Mouse (Mus musculus): ENCODE measurements around the gene Fam193a.

Gene Fam193a

DNA sequence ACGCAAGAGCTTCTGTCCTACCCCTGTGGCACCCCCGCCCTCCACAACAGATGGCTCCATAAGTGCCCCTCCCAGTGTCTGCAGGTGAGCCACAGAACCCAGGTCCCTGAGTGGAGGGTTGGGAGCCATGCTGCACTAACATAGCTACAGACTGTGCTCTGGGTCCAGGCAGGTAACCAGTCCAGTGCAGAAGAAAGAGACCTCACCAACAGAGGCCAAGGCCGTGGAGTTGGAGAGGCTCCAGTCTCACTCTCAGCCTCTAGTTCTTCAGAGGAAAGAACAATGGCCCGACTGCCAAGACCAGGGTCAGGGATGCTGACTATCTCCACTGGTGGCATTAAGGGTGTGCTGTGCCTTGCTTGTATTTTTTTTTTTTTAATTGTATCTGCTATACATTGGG lies 91.6 kb downstream of the Fam193a start:
- DNase-seq (ENCODE audit: low read depth, low spot score), result no peak

DNA sequence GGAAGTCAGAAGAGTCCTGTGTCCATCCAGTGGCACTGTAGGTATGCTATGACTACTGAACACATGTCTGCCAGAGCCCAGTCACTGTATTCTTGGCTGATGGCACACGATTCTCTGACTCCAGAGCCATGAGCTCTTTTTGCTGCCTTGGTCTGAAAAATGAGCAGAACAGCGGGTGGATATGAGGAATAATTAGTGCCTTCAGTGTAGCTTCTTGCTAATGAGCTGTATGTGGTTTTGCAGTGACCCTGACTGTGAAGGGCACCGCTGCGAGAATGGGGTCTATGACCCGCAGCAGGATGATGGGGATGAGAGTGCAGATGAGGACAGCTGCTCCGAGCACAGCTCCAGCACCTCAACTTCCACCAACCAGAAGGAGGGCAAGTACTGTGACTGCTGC lies 92.1 kb downstream of the Fam193a start:
- no peak for DNase-seq (ENCODE audit: low read depth, low spot score)

DNA sequence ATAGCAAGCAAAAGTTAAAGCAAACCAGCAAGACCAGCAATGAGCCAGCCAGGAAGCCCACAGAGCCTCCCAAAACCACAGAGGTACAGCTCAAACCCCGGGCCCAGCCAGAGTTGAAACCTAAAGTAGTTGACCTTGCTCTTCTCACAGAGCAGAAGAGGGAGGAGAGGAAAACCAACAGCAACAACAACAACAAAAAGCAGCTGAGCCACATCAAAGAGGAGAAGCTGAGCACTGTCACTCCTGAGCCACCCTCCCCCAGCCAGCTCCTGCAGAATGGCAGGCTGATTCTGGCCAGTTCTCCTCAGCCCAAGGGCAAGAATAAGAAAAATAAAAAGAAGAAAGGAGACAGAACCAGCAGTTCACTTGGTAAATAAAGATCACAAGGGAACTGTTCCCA lies 96.3 kb downstream of the Fam193a start:
- DNase-seq (ENCODE audit: low read depth, low spot score), result no peak

DNA sequence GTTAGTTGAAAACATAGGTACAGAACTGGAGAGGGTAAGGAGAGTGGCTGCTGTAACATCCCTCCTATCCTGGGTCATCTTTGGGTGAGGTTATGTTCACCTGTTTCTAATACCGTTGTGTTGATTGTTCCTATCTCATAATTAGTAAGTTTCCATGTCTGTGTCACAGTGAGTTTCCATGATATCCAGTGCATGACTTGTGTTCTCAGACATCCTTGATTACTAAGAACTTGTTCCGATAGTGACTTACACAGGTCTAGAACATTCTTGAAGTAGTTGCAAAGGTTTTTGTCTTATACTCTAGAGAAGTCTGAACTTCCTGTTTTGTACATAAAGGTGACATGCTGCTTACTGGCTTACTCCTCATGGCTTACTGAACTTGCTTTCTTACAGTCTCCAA lies 96.9 kb downstream of the Fam193a start:
- DNase-seq (ENCODE audit: low read depth, low spot score), result no peak

DNA sequence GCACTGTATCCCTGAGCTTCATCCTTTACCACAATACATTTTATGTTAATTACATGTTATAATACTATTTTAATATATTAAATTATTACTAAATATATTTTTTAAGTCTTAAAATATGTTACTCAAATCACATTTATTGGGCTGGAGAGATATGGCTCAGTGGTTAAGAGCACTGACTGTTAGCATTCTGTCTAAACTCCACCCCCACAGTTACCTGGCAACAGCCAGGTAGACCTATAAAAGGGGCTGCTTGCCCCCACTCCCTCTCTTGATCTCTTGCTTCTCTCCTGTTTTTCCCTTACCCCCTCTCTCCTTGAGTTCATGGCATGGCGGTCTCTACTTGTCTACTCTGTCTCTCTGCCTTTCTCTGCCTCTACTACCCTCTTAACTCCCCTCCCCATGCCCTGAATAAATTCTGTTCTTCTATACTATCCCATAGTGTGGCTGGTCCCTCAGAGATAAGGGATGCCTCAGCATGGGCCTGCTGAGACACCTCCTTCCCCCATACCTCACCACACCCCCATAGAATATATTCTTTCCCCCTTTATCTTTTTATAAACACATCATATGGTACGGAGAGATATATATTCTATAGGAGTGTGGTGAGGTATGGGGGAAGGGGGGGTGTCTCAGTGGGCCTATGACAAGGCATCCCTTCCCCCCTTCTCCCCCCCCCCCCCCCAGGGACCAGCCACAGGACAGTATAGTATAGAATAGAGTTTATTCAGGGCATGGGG lies 98.5 kb downstream of the Fam193a start:
- DNase-seq (ENCODE audit: low read depth, low spot score), result no peak

DNA sequence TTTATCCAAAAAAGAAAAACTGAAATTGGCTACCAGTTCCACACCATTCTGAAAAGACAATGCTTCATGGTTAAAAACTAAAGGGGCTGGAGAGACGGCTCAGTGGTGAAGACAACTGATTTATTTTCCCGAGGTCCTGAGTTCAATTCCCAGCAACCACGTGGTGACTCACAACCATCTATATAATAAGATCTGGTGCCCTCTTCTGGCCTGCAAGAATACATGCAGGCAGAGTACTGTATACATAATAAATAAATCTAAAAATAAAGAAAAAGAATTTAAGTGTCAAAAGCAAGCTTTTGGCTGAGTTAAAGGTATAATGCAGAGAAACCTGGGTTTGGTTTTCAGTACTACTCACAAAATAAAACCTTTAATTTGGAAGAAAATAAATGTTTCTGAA lies 111.2 kb downstream of the Fam193a start:
- peak; percentile 40 for DNase-seq (ENCODE audit: low read depth, low spot score)

DNA sequence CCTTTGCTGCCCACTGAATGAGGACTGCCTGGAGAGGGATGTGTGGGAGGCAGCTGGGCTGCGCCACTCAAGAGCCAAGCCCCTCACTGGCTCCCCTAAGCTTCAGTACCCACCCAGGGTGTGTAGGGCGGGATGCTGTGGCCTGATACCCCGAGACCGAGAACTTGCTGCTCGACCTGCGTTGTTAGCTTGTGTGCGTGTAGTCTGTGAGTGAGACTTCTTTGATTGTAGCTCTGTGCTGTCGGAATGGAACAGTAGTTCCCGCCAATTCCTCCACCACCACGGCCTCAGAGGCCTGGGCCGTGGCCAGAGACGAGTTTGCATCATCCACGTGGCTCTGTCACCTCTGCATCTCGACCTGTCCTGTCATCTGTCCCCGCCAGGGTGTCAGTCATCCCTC lies 116.0 kb downstream of the Fam193a start:
- DNase-seq (ENCODE audit: low read depth, low spot score), result no peak

DNA sequence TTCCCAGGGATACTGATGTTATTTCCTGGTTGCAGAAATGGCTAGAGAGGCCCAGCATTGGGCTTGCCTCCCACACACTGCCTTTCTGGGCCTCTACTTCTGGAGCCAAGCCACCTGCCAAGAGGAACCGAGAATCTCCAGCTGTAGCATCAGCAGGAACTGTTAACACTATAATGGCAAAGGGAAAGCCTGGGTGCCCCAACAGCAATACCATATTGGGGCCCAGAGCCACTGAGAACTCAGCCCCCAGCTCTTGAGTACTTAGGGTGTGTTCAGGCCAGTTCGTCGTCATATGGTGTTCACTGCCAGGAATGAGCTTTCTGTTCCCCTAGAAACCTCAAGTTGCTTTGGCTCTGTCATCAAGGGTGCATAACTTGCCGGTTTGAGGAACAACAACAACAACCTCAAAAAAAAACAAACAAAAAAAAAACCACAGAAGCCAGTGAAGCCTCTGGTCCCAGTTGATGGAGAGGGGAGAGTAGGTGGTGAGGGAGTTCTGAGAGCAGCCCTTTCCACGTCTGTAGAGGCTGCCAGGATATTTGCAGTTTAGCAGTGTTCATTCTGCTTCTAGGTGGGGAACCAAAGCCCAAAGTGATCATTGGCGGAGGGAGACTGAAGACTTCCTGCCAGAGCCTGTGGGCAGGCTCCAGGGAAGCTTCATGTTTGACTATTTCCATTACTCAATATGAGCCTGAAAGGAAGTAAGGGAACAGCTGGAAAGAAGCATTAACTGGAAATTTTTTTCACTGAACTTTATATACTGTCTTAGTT lies 117.8 kb downstream of the Fam193a start:
- no peak for DNase-seq (ENCODE audit: low read depth, low spot score)

DNA sequence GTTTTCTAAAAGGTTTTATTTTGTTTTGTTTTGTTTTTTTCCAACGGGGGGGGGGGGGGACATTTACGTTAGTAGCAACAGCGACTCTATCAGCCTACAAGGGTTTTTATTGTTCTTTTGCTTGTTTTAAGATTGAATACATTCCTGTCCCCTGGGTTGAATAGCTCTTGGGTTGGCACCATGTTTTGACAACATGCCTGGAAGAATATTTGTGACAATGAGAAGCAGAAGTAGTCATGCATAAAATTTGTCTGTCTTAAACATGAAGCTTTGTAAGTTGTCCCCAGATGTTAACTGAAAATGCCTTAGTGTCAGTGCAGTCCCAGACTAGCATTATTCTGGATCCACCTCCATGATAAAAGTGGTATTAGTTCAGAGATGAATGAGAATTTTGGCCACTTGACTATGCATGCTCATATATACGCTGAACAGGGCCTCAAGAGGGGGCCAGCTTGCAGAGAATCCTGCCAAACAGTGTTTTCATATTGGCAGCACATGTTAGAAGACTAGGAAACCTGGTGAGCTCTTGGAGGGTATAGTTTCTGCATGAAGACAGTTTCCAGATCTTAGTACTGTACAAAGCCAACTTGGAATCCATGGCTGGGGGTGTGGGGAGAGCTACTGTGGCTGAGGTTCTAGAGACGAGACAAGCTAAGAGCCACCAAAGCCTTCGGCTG lies 119.1 kb downstream of the Fam193a start:
- no peak for DNase-seq (ENCODE audit: low read depth, low spot score)

DNA sequence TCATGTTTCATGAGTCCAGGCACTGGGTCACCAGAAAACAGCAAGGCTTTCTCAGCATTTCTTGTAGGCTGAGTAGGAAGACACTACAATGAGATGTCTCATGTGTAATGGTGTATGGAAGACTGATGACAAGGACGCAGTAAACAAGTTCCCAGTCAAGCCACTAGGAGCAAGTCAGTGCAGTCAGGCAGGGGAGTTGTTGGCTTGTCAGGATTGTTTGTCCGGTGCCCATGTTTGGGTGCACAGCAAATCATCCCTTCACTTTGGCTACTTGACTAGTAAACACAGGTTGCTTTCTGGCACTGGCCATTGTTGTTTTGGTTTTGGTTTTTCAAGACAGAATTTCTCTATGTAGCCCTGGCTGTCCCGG lies 119.7 kb downstream of the Fam193a start:
- DNase-seq (ENCODE audit: low read depth, low spot score), result peak; percentile 10

DNA sequence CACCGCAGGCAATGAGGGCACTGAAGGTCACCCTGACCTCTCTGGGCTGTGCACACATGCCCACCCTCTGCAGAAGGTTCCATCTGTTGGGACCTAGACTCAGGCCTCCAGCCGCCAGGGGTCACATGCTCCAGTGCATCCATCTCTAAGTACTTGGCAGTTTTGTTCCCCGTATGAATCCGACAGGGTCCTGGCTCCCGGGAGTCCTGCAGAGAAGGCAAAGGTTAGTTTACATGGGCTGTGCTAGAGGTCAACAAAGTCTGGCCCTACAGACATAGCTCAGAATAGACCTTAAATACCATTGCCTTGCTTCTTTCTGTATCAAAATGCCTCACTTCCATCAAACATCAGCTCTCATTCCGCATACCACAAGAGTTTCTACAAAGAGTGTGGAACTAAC lies 127.0 kb downstream of the Fam193a start:
- no peak for DNase-seq (ENCODE audit: low read depth, low spot score)

DNA sequence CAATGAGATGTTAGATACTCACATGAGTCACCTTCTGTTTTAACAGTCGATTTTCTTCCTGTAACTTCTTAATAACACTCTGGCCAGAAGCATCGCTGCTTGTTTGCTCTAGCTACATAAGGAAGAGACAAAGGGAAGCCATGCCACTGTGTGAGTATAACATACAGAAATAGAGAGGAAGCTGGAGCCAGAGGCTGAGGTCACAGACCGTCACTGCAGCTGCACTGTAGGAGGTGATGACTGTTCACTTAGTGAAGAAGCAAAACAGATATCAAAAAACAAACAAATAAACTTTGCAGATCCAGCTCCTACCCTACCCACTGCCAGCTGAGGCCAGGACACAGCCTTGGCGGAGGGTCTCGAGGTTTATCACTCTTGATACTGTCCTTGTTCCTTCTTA lies 131.2 kb downstream of the Fam193a start:
- no peak for DNase-seq (ENCODE audit: low read depth, low spot score)

DNA sequence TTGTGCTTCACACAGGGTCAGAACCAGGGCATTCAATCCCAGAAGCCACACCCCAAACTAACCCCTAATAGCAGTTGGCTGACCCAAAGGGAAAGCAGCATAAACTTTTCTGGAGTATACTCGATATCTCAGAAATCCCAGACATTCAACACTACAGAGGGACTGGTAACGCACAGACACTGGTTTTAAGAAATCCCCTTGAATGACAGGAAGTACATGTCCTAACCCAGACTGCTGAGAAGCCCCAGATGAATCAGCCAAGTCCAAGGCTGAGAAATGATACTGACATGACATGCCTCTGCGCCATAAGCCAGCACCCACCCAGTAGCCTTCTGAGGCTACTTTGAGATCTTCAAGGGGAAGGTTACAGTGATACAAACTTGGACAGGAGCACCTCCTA lies 131.9 kb downstream of the Fam193a start:
- DNase-seq (ENCODE audit: low read depth, low spot score), result no peak

DNA sequence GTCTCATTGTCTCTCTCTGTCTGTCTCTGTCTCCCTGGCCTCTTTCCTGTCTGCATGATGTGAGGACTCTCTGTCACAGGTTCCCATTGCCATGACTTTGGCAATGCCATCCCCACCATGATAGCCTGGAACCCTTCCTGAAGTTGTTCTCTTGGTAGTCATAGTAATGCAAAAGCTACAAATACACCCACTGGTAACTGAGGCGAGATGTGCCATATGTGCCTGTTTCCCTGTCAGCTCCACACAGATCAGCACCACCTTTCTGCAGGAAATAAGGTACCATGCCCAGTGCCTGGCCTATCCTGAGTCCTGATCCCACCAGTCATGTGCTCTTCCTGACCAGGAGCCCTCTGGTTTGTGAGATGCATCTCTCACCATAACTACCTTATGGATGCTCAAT lies 132.7 kb downstream of the Fam193a start:
- DNase-seq (ENCODE audit: low read depth, low spot score), result no peak

DNA sequence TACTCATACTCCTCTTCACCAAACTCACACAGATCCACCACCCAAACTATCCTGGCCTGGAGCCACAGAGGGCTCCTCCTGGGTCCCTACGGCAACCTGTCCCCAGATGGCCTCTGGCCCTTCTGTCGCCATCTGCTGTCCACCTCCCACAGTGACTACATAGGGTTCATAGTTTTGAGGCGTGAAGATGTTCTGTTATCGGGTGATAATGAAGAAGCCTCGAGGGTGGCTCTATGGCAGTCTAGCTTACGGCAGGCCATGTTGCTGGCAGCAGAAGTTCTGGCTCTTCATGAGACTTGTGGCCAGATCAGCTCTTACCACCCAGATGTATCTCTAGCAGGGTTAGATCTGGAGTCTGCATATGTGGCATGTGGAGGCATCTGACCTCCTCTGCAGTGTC lies 133.1 kb downstream of the Fam193a start:
- no peak for DNase-seq (ENCODE audit: low read depth, low spot score)

DNA sequence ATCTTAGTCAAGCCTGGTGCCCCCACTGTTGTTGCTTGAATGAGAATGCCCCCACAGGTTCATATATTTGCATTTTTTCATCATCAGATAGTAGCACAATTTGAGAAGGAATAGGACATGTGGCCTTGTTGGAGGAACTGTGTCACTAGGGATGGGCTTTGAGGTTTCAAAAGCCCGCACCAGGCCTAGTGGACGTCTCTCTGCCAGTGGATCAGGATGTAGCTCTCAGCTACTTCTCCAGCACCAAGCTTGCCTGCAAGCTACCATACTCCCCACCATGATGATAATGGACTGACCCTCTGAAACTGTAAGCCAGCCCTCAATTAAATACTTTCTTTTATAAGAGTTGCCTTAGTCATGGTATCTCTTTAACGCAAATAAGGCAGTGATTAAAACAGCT lies 142.8 kb downstream of the Fam193a start:
- no peak for DNase-seq (ENCODE audit: low read depth, low spot score)

DNA sequence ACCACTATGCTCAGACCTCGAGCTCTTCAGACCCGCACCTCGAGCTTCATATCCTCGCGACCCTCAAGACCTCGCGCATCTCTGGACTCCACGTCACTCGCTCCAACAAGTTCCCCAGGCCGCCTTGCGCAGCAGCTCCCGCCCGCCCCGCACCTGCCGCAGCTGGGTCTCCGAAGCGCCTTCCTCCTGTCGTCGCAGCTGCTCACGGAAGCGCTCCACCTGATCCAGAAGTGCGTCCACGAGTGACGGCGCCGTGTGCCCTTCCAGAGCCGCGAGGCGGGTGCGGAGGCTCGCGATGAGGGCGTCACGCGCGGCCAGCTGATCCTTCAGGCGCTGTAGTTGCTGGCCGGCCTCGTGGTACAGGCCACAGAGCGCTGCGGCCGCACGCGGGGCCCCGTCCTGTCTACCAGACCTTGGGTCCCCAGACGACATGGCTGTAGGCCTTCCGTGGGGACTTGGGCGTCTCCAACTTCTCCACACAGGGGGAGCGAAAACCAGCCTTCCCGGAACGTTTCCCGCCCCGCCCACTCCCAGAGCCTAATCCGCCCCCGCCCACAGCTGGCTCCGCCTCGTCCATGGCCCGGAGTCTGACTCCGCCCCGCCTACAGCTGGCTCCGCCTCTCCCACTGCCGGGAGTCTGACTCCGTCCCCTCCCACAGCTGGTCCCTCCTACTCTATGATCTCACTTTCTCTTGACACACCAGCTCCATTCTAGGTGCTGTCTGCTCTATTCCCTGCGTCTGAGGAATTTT lies 143.9 kb downstream of the Fam193a start, which contains the start of gene Tnip2:
Tnip2 (minus strand) TSS at position 526 of the 752 bp plus-strand sequence.
- DNase-seq (ENCODE audit: low read depth, low spot score), result peak; percentile 96

DNA sequence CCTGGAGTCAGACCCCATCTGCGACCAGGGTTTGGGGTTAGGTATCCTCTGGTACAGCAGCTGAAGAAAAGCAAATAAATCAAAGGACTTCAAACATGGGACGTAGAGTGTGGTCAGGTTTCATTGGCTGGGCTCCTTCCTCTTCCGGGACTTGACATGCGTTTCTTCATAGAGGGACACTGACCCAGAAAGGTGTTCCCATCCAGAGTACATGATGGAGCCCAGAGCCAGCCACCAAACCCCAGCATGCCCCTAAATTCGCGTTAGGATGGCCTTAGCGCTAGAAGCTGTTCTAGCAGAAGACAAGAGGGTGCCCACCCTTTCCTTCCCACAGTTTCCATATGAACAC lies 144.5 kb downstream of the Fam193a start:
- DNase-seq (ENCODE audit: low read depth, low spot score), result no peak

DNA sequence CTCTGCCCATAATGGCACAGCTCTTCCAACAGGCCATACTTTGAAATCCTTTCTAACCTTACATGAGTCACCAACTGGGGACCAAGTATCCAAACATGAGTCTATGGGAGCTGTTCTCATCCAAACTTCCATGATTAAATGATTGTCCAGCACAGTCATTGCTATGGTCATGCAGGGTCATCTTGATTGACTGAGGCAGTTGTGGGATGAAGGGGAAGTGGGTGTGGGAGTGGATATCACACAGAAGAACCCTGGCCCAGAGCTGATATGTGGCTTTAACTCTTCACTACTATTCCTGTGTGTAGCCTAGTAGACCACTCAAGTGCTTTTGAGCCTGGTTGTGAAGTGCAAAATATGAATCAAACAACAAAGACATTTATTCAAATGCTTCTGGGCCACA lies 145.4 kb downstream of the Fam193a start:
- peak; percentile 51 for DNase-seq (ENCODE audit: low read depth, low spot score)

DNA sequence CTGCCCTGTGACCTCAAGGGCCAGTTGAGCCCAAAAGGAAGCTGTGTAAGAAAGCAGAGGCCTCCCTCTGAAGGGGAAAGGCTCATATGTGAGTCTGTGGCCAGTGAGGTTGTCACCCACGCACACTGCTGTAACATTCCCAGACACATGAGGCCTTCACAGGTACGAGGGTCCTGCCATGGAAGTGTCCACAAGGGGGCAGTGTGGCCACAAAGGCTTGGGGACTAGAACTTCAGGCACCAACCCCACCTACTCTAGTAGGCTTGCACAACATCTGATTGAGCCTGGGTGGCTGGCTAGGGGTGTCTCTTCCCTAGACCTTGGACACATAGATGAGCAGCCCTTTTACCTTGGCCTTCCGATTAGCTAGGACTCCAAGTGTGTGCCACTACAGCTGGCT lies 148.2 kb downstream of the Fam193a start:
- peak; percentile 93 for DNase-seq (ENCODE audit: low read depth, low spot score)

DNA sequence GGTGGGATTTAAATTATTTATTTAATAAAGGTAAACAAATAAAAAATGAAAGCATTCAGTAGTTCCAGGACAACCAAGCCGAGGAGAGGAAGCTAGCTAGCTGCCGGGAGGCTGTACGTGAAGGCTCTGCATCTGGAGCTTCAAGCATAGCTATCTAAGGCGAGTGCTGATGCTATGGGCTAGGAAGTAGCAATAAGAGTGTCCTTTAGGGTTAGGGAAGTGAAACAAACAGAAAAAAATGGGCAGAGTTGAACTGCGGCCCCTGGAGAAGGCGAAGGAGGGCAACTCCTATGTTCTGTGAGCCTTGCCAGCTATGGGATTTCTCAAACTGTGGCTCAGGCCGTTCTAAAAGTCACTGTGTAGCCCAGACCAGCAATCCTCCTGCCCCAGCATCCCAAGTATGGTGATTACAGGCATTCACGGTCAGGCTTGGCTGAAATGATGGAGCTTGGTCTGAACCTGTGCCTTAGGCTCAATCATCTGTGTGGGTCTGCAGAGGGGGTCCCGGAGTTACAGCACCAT lies 149.7 kb downstream of the Fam193a start:
- no peak for DNase-seq (ENCODE audit: low read depth, low spot score)

Measured in 3T3-L1 (cell line).